Mouse (Mus musculus) ES-E14 (cell line): Measurements from ENCODE around the gene Drd4.

Experiments
- CHD2 ChIP-seq: IDR thresholded peaks from 2 replicates; pipeline ENCODE4 v1.6.1; 2014; ENCODE audit warnings: mild to moderate bottlenecking, low read depth, low read length, inconsistent platforms
- HCFC1 ChIP-seq: IDR thresholded peaks from 2 replicates; pipeline ENCODE4 v1.6.1; 2012; ENCODE audit warnings: low read length, inconsistent platforms, borderline replicate concordance; ENCODE audit not compliant: insufficient read depth
- MAFK ChIP-seq: IDR thresholded peaks from 2 replicates; pipeline ENCODE4 v1.6.1; 2014; ENCODE audit warnings: mild to moderate bottlenecking, low read depth, low read length, inconsistent platforms; ENCODE audit not compliant: insufficient read depth
- ZNF384 ChIP-seq: IDR thresholded peaks from 2 replicates; pipeline ENCODE4 v1.6.1; 2012; ENCODE audit warnings: low read depth, low read length, inconsistent platforms

GRCm38 (mm10) chr7:141340476-141340875, 48.7 kb downstream of the Drd4 start:
- TF ChIP-seq ZNF384: no peak
- no peak for TF ChIP-seq CHD2
- no peak for TF ChIP-seq MAFK
- no peak for TF ChIP-seq HCFC1
